Mouse (Mus musculus) adrenal gland, adult 18-20 months (tissue): ENCODE measurements around the gene Tango6. TPM values are rescaled to one million over a fixed set of nuclear protein-coding genes. Genes with fewer than 3 reads are reported as not detected.
A peak's percentile ranks its signal among the peaks of the same experiment; 100 is the strongest.

ENCODE experiments used
- DNase-seq, 2 experiments: peaks; one replicate each; pipeline ENCODE4 v3.0.0; 2021 to 2022; ENCODE audit warnings: low spot score in 2 of 2
- total RNA-seq, 2 experiments: library from RNA; stranded (reverse); gene quantifications; 1 replicate in 1 of 2; 2 replicates in 1 of 2; pipeline ENCODE4 v1.2.3; 2021

The Tango6 gene
- total RNA-seq, 2 experiments from 2014 or later = 7.1 to 8.4 TPM

DNA sequence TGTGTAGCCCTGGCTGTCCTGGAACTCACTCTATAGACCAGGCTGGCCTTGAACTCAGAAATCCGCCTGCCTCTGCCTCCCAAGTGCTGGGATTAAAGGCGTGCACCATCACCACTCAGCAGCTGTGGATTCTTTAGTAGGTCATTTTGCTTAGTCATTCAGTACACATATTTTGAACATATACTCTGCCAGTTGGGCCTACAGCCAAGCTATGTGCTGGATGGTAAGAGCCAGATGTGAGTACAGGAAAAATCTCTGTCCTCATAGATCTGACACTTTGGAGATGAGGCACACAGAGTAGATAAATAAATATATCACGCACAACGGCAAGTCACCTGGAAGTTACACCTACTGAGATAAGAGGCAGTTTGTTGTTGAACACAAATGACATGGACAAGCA lies 129.7 kb downstream of the Tango6 start:
- no peak for DNase-seq

DNA sequence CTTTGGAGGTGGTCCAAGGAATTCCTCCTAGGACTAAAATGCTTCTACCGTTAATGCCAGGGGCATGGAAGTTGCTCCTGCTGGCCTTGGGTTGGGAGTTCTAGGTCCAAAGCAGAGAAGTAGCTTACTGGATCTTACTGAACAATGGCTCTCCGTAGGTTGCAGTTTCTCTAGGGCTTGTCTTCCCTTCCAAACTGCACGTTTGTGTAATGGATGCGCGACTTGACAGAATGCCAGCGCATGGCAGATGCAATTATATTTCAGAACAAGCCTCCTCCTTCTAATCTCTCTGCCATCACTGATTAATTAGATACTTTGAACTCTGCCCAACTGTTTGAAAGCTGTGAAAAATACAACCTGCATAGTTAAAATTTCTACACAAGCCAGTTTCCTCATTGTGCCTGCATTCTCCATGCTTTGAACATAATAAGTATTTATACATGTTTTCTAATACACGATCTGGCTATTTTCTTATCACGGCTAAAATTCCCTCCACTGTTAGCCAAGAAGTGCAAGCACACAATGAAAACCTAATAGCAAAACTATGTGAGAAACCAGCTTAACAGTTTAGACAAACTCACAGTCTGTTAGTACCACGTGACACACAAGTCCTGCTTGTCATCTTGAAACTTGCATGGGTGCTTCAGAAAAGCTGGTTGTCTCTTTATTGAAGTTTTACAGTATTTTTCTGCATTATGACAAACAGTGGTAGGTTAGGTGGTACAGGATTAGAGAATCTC lies 133.7 kb downstream of the Tango6 start:
- DNase-seq = no peak

DNA sequence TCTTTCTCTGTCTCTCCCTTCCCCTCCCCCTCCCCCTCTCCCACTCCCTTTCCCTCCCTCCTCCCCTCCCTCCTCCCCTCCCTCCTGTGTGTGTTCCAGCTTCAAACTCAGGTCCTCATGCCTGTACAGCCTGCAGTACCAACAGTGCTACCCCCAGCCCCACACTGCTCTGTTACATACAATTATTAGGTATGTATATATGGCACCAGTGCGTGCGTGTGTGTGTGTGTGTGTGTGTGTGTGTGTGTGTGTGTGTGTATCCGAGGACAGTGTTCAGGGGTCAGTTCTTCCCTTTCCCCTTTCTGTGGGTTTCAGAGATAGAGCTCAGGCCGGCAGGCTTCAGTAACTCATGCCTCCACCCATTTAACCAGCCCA lies 134.3 kb downstream of the Tango6 start:
- no peak for DNase-seq

DNA sequence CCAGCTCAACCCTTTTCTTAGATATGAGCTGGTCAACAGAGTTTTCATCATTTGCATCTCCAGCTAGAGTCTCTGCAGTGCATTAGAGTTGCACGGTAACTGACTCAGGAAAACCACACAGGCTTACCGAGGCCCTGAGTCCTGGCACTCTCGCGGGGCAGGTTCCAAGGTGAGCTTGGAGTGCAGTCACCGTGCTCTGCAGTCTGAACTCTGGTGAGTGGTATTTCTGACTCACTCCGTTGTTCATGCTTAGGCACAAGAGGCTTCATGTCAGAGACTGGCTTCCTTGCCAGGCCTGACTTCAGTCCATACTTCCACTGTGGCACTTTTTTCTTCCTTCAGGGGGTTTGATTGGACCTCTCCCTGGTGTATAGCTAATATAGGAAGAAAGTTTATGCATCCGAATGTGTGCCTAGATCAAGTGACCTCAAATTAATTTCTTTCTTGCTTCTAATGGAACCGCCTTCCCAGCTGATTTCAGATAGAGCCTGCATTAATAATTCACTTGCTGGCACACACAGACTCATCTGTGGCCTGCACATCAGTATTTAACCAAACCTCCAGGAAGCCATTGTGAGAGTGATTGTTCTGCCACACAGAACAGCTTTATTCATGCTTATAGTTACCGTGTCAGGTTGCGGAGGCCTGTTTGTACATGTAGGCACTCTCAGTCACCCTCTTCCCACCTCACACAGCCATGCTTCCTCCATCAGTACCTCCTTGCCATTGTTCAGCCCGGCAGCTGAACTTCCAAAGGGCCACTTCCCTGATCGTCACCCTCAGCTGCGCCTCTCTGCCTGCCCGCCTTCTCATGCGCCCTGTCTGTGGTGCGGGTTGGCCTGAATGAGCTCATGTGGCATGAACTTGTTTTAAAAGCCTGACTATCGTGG lies 136.0 kb downstream of the Tango6 start:
- DNase-seq = no peak

DNA sequence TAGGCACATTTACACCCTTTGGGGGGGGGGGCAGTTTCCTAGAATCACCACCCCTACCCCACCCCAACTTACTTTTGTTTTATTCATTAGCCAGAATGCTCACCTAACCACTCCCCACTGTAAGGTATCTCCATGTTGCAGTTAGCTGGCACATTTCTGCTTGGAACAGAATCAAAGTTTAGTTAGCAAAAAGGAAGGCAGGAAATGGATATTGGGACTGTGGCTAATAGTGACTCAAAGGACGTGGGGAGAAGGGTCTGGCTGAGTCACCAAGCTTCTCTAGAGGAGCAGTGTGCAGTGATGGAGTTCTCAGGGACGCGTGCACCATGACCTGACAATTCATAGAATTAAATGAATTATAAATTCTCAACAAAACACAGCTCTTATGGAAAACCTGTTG lies 136.7 kb downstream of the Tango6 start:
- no peak for DNase-seq

DNA sequence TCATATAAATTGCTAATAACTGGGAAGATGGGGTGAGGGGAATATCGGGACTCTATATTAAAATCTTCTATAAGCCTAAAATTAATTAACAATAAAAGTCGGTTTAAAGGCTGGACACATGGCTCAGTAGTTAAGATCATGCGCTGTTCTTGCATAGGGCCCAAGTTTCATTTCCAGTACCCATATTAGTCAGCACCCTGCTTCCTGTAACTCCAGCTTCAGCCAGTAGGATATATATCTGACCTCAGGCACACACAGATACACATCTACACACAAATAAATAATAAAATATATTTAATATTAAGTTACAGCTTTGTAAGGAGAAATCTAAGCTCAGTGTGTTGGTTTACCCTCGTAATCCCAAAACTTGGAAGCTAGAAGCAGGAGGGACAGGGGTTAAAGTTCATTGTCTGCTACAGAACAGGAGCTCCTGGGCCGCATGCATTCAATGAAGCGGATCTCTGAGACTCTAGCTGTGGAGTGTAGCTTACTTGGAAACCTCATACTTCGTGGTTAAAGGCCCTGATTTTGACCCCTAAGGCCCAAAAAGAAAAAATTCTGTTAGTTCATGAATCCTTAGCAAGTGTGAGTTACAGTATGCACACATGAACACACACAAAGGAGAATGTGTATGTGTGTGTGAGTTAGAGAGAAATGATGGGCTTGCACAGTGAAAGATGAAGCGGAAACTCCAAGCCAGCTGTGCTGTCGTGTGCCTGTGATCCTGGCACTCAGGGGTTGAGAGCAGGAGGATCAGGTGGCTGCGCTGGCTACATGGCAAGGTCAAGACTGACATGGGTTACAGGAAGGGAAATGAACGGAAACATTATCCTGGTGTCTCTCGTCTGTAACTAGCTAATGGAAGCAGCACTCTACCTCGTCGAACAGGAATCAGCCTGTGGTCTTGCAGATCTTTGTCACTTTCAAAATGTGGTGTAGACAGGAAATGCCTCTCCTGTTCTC lies 138.0 kb downstream of the Tango6 start:
- DNase-seq = no peak

DNA sequence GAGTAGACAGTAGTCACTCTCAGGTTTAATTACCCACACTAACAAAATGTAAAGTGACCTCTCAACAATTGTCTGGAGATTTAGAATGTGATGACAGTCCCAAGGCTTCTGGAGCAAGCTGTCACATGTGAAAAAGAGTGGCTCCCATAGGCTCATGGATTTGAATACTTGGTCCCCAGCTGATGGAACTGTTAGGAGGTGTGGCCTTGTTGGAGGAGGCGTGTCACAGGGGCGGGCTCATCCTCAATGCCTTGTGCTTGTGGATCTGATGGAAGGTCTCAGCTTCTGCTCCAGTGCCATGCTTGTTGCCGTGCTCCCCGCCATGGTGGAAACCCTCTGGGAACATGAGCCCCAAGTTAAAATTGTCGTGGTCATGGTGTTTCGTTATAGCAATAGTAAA lies 146.1 kb downstream of the Tango6 start:
- no peak for DNase-seq

DNA sequence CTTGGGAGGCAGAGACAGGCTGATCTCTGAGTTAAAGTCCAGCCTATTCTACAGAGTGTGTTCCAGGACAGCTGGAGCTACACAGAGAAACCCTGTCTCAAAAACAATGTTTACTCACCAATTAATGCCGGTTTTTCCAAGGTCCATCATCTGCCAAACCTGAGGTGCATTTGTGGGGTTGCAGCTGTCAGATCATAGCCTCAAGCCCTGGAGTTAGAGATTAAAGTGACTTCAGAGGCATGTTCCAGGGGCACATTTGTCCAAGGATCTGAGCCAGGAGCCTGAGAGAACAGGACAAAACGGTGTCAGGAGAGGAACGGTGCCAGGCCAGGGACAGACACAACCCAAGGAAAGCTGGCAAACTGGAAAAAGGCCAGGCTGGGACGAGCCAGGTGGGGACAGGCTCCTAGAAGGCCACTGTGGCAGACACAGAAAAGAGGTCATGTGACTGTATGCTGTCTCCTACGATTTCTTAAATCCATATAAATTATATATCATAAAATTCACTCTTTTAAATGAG lies 146.7 kb downstream of the Tango6 start:
- no peak for DNase-seq

DNA sequence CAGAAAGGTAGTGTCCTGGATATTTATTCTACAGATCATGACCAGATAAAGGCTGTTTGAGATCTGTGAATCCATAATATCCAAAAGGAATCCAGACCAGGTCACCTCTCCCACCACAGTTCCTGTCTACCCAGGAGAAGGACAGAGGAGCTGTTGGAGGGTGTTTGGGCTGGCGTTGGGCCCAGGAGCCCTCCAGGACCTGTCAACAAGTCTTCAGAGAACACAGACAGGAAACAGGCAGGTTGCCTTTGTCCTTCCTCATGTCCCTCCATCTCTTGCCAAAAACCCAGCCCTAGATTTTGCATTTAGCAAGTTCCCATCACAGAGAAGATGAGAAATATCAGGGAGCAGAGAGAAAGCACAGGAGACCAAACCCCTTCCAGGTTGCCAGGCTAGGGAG lies 152.0 kb downstream of the Tango6 start:
- no peak for DNase-seq

DNA sequence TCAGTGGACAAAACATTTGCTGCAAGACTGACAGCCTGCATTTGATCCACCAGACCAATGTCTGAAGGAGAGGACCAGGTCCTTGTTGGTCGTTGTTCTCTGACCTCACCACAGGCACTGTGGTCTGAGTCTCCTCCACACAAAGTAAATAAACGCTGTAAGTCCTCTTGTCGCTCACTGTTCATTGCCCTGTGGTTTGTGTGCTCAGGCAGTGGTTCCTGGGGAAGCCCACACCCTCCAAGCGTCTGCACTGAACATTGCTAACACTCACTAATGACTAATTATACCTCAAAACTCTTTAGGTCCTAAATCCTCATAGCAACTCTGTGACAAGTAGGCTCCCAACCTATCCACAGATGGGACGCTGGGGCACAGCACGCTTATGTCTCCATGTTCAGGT lies 153.7 kb downstream of the Tango6 start:
- no peak for DNase-seq

DNA sequence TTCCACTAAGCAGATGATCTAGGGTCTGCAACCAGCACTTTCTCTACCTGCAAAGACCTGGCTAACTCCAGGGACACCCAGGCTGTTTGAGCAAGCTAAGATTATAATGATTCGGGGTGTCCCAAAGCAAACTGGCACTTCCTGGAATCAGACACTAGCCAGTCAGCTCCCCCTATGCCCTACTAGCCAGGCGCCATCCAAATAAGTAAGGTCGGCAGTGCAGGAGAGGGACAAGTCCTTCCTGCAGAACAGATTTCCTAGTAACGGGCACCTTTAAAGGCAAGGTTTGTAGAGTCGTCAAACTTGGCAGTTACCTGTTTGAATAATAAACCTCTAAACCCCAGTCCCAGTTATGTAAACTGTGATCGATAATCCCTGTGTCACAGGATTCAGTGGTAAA lies 155.9 kb downstream of the Tango6 start:
- DNase-seq = no peak

DNA sequence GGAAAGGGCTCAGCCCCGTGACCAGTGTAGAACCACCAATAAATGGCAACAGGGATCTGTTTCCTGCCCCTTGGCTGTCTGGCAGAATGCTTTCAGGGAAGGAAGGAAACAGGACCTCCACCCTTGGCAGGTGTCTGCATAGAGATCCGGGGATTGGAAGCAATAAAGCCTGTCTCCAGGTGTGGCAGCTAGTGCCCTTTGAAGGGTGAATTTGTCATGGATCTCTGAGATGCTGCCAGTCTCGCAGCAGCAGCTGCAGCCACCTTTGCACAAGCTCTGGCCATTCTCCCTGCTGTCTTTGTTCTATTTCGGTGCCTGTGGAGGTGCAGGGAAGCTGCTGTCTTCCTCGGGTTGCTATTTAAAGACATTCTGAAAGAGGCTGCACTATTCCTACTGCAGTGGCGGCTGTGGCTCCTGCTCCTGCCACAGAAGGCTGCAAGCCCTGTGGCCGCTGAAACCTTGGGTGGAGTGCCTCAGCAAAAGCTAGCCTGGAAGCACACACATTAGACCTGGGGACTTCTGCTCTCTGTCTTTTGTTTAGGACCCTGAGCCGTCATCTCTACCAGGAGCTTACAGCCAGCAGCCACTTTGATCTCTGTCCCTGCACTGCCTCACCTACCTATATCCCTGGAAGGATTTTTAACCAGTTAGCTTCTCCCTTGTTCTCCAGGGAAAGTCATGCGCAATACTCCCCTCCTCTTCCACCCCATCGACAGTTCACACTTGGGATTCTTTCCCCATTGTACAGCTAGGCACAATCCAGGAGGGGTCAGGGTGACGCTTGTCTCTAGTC lies 156.5 kb downstream of the Tango6 start:
- DNase-seq = no peak

DNA sequence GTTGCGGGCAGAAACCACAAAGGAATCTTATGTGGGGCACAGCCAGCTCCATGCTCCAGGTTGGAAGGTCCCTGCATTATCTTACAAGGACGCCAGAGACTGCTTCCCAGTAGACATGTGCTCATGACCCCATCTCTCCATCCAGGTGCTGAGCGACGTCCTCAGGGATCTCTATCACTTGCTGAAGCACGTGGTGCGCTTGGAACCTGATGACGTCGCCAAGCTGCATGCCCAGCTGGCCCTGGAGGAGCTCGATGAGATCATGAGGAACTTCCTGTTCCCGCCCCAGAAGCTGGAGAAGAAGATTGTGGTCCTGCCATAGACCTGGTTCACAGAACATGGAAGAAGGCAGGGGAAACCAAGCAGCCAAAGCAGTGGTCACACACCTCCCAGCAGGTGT lies 167.2 kb downstream of the Tango6 start:
- no peak for DNase-seq

DNA sequence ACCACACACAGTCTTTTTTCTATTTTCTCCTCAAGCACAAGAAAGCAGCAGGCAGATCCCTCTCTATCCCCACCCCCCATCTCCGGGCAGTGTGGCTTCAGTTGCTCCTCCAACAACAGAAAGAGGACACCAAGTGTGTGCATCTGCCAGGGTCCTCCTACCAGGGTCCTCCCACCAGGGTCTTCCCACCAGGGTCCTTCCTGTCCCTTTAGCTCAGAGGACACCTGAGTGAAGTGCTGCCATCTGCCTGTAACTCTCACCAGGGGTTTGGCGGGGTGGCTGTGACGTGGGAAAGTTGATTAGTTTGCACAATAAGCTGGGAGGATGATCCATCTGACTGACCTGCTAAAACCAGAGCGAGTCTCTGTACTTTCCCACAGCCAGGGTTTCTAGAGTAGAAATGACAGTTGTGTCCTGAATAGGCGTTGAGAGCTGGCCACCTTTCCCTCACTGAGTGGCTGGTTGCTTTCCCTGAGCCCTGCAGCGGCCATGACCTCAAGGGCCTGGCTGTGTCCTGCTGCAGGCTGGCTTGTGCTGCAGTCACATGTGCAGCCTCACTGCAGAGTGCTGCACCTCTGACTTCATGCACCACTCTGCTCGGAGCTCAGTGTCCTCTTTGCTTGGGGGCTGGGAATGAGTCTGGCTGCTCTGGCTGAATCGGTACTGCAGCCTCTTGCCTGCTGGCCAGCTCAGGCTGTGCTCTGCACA lies 171.8 kb downstream of the Tango6 start:
- no peak for DNase-seq

DNA sequence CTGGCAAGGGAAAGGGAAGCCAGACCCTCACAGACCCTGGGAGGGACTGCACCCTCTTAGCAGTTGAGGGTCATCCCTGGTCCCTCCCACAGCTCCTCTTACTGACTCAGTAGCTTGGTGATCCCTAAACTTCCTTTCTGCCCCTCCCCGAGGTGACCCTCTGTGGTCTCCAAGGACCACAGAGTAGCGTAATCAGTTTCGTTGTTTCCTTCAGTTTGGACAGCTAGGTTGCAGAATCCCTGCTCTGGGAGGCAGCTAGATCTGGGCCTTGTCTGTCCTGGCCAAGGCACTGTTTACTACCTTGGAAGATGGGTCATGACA lies 172.3 kb downstream of the Tango6 start:
- DNase-seq = no peak

DNA sequence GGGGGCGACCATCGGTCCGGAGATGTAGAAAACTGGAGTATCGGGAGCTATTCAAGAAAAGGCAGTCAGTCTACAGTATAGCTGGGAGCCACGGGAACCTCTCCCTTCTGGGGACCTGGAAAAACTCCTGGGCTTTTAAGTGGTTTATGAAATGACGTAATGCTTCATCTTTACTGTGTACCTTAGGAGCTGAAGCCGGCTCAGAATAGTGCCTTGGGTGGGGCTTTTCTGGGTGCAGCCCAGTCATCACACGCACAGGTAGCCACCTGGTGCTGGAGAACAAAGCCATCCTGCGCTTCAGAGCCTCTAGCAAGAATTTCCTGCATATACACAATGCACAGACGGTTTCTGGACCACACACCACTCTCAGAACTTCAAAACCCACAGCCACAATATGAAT lies 180.0 kb downstream of the Tango6 start:
- DNase-seq = no peak

DNA sequence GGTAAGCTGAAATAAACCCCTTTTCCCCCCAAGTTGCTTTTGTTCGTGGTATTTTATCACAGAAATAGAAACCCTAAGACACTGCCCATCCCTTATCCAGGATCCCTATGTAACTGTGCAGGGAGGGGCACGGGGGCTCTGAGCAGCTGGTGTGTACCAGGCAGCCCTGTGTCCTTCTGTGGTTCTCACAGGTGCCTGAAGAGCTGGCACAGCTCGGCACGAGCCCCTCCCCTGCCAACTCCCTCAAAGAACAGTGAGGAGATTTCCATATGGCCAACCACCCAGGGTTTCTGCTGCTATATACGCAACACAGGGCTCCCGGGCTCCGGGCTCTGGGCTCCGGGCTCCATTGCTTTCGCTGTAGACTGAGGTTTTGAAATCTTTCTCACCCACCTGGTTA lies 182.5 kb downstream of the Tango6 start:
- no peak for DNase-seq

DNA sequence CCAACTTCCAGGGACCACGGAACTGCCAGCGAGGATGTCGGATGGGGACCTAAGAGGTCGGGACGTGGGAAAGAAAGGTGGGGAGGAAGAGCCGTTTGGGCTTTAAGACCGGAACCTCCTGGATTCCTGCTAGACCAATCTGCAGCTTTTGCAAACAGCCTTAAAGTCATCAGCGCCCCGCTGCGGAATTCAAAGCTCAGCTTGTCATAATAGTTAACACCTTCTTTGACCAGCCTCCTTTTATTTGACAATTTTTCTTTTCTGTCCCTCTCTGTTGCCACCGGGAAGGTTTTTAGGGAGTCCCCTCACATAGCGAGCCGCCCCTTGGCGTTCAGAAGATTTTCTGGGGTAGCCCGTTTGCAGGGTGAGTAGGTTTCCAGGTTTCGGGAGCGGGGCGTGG lies 187.2 kb downstream of the Tango6 start, which contains the start of gene Has3:
TSS of gene Has3 (plus strand) at position 192 of the 400 bp plus-strand sequence.
- DNase-seq = no peak

DNA sequence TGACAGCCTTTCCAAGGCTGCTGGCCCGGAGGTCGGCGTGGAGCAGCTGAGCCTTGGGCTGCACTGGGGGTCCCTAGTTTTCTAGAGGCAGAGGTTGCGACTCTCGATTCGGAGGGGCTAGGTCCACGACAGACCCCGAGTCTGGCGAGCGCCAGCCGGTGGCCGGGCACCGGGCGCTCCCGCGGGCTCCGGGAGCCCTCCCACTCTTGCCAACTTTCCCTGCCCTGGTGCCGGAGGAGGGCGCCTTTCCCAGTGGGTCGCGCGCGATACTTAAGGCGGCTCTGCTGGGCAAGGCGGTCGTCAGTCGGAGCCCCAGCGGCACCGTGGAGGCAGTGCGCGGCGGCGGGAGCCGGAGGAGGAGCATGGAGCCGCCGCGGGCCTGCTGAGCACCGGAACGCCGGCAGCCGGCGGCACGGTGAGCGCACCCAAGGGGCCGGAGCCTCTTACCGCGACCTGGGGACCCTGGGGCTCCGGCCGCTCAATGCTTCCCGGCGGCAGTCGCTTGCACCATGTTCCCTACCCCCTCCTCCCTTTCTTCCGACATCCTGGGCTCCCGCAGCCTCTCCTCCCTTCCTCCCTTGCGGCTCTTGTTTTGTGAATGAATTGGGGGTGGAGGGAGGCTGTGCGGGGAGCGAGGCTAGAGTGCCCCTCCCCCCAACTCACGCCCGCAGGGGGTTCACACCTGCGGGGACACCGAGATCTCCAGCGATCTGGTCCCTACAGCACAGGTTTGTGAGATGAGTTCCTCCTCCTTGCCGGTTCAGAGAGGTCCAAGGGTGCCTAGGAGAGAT lies 187.9 kb downstream of the Tango6 start:
- DNase-seq = peak; percentile 56 to 70
